Mouse (Mus musculus) thymus, postnatal 10 days (tissue): ENCODE results near the gene Elavl3.
A peak's percentile ranks its signal among the peaks of the same experiment; 100 is the strongest.
"Not testable (repeated sequence)": the region's sequence is repeated elsewhere in the genome, so short reads cannot be mapped to it uniquely, and the experiment has no call there.

ENCODE experiments used
- DNase-seq, 2 experiments: peaks; one replicate each; pipeline ENCODE4 v3.0.0; 2021; ENCODE audit warnings: low spot score in 2 of 2

Gene Elavl3

DNA sequence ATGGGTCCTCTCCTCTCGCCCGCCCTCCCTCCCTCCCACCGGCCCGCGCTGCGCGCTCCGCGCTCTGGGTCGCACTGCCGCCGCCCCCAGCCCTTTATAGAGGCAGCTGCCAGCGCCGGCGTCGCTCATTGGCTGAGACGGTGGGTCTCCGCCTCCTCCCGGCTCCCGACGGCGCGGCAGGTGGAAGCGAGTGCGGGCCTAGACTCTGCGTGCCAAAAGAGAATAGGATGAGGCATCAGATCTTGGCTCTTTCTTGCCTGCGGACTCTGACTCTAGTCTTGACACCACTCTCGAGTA, at the start of gene Elavl3:
TSS of gene Elavl3 (minus strand) at position 66 of the 297 bp plus-strand sequence.
- peak; percentile 35 to 47 for DNase-seq

DNA sequence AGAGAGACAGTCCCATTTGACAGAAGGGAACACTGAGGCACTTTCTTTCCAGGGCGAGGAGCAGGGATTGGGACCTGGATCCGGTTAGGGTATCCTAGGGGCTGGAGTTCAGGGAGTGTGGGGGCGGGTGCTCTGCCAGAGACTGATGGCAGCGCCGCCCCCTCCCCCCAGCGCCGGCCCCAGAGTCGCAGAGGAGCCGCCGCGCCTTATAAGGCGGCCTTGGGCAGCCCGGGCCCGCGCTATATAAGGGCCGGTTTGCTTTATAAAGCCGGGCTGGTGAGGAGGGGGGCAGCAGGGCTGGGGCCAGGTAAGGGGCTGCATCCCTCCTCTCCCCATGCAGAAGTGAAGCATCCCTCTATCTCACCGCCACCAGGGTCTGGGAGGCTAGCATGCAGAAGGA, 48.1 kb upstream of the Elavl3 start:
- no peak for DNase-seq

DNA sequence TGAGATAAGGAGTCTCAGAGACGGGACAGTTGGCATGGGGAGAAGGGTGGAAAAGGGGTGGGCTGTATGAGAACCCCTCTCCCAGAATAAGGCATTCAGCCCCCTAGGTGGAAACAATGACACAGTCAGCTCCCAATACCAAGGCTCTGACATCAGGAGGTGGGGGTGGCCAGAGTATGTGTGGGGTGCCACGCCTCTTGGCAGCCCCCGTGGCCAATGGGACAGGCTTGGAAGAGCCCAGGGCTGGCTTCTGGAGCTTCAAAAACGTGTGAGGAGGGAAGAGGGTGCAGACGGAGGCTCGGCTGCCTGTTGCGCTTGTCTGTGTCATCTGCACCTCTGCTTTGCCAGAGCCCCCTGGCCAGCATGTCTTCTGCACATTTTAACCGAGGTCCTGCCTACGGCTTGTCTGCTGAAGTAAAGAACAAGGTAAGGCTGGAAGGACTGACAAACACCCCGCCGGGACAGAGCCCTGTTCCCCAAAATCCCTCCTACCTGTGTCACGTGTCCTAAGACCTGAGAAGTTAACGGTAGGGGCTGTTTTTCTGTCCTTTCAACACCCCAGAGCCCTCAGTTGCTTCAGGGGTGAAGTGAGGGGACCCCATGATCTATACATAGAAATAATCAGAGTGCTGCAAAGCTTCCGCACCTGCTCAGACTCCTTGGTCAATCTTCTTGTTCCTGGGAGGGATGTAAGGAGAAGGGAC, 47.3 kb upstream of the Elavl3 start, which contains the start of gene Cnn1:
TSS of gene Cnn1 (plus strand) at position 224 of the 704 bp plus-strand sequence.
- no peak for DNase-seq

DNA sequence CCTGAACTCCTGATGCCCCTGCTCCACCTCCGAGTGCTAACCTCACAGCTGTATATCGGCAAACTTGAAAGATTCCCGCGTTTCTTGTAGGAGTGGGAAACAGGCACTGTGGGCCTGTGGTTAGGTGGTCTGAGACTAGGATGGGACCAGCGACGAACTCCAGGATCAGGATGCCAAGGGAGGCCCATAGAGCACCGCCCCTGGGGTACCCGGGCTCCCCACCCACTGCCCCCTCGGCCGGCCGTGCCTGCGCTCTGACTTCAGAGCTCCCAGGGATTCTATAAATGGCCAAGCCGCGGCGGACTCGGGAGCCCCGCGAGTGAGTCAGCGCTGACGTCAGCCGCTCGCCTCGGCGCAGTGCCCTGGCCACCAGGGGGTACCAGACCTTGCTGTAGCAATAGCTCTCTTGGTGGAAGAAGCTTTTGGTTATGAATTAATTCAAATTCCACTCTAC, 44.1 kb upstream of the Elavl3 start:
- peak; percentile 65 to 80 for DNase-seq

DNA sequence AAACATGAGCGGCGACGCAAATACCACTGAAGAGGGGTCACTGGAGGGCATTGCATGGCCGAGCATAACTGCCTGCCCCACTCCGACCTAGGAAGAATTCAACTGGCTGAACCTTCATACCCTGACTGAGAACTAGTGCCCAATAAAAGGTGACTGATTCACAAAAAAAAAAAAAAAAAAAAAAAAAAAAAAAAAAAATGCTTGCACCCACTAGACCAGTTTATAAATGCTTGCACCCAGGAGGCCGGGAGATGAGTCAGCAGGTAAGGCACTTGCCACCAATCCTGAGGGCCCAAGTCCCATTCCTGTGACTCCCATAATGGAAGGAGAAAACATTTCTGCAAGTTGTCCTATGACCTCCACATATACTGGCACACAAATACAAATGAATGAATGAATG, 40.9 kb upstream of the Elavl3 start:
- no peak for DNase-seq

DNA sequence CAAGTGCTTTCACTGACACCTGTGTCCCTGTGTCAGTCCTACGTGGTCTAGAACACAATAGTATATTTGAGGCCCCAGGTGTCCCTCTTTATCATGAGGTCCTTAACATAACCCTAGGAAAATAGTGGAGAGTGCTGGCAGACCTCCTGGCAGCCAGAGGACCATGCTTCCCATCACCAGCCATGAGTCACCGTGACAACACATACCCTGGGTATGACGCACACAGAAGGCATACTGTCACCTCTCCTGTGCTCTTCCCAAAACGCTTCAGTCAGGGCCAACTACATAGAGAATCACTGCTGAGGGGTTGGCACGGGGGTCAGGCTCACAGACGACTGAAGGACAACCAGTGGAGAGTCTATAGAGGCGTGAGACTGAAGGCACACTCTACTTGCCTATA, 38.2 kb upstream of the Elavl3 start:
- DNase-seq: no peak

DNA sequence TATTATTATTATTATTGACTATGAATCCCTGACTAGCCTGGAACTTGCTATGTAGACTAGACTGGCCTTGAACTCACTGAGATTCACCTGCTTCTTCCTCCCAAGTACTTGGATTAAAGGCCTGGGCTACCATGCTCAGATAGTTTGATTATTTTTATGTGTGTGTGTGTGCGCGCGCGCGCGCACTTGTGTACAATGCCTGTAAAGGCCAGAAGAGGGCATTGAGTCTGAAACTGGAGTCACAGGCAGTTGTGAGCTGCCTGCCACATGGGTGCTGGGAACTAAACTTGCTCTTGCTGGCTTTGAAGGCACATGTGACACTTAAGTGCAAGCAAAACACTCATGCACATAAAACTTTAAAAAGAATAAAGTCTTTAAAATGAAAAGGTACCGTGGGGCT, 37.5 kb upstream of the Elavl3 start:
- no peak for DNase-seq

DNA sequence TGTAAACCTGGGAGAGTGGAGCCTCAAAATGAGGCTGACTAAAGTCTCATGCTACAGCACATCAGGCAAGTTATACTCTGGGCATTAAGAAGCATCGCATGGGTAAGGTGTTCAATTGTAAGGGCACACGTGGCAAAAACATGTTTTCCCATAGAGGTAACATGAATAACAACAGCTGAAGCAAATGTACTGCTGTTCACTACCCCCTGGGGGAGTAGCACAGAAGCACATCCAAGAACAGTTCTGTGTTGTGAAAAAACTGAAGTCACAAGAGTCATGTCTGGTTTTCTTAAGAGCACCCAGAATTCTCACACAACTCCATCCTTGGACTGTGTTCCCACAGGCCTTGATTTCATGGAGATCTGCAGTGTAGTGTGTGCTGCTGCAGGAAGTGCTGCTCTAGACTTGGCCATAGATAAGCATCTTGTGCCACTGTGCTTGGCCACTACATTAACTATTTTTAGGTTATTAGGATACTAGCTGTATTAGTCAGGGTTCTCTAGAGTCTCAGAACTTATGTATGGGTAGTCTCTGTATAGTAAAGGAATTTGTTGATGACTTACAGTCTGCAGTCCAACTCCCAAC, 35.3 kb upstream of the Elavl3 start:
- no peak for DNase-seq

DNA sequence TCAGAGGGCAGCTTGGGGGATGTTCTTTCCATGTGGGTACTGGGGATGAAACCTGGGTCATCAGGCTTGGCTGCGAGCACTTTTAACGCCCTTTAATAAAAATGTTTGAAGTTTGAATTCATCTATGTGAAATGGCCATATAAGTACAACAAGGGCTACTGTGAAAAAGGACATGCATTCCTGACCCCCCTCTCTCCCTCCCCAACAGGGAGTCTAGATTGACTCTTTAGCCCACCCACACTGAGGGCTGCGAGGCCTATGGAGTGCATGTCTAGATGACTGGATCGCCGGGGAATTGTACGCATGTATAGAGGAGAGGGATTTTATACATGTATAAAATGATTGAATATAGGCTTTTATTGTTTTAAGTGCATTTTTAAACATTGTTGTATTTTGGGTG, 34.2 kb upstream of the Elavl3 start:
- DNase-seq: no peak

DNA sequence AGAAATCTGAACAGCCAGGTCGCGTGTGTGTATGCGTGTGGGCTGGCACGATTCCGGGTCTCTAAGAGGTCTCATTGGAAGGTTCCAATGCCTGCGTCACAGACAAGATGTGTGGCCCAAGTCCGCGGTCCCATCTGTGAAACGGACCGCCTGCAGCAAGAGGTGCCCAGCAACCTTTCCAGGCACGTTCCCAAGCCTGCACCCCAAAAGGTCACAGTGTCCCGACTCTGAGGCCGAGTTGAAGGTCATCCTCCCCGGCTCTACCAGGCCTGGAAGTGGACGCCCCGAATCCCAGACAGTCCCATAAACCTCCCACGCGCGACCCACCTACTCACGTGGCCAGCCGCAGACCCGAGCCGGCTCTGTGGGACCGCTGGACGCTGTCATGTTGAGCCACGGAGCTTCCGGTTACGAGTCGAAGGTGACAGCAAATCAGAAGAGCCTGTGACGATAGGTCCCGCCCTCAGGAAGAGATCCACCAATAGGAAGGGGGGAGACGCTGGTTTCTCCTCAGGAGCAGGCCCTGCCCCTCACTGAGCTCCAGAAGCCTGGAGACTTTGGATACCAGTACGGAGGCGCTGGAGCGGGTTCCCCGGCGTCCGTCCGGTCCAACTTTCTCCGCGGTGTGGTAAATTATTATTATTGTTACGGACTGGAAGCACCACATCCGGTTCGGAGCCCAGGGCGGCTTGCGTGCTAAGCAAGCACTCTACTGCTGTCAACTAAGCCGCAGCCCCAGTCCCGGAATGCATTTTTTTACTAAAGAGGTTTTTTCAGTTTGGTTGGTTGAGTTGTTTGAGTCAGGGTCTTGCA, 33.4 kb upstream of the Elavl3 start, which contains the start of gene Ecsit:
TSS of gene Ecsit (minus strand) at position 417 of the 813 bp plus-strand sequence.
- DNase-seq: peak; percentile 85 to 90

DNA sequence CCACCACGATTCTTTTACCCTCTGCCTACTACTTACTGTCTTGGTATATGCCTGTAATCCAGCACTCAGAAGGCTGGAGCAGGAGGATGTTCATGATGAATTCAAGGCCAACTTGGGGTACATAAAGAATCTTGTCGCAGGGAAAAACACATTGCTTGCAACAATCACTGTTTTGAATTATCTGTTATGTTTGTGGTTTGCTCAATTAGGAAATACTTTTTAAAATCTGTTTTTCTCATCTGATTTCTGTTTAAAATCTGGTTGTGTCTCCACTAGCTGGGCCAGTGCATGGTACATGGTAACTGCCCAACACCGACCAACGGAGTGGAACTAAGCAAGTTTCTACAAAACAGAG, 32.8 kb upstream of the Elavl3 start:
- DNase-seq: no peak

DNA sequence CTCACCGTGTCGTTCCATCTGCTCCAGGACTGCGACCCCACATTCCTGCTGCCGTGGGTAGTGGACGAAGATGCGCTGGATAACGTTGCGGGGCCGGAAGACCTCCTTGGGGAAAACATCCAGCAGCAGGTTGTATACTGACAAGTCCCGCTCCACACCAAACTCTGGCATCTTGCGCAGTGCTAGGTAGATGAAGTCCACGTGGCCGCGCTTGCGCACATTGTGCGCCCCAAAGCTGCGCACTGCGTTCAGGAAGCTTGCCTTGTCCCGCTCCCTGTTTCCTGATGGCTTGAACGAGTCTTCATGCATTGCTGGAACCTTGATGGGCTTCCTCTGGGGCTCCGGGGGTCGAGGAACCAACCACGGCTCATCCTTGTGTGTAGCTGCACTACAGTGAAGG, 24.4 kb upstream of the Elavl3 start:
- DNase-seq: no peak

DNA sequence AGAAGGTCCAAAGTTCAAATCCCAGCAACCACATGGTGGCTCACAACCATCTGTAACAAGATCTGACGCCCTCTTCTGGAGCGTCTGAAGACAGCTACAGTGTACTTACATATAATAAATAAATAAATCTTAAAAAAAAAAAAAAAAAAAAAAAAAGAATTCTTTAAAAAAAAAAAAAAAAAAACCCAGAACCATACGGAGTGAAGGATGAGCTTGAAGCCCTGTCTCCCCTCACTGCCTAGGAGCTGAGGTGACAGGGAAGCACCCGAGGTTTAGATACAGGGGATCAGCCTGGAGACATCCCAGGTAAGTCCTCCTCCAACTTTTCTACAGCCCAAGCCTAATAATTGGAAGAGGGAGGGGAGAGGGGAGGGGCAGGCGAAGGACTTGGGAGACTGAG, 24.0 kb upstream of the Elavl3 start:
- DNase-seq: not testable (repeated sequence)

DNA sequence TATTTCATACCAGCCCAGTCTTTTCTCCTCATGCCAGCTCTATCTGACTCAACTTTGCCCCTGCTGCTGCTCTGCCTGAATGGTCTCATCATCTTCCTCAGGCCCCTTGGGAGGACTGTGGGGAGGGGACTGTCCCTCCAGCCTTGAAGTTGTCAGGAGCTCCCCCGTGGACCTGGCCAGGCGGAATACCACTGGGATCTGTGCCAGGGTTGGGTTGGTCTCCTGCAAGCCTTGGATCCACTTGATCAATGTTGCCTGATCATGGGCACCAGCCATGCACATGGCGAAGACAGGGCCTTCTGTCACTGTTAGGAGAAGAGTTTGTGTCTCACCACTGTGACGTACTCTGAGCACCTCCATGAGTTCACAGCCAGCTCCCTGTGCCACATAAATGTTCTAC, 20.5 kb upstream of the Elavl3 start:
- no peak for DNase-seq

DNA sequence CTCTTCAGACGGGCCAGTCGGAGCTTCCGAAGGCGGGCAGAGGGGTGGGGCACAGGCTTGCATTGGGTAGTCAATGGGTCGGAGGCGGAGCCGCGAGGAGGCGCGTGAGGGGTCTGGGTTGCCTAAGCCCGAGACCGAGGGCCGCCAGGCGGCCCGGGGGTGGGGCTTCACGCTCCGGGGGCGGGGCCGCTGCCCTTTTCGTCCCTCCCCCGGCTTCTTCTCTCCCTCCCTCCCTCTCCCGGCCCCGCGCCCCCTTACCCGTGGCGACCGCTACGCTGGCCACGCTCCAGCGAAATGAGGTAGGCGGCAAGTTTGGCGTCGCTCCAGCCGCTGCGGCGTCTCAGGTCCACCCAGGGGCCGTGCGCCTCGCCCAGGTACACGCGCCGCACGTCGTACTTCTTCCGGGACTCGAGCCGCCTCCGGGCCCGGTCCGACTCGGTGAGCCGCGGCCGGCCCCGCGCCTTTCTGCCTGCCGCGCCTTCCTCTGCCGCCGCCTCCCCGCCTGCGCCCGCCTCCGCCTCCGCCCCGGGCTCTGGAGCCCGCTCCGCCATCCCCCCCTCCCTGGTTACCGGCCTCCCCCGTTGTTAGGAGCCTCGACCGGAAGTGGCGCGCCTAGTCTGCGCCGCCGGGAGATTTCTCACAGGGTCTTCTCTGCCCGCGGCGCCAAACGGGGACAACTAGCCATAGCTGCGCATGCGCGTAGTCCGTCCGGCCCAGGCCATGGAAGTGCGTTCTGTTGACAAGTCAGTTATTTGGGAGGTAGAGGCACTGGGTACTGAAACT, 19.2 kb upstream of the Elavl3 start, which contains the start of the genes Gm49318 and Zfp653:
TSS of gene Gm49318 (minus strand) at position 469 of the 783 bp plus-strand sequence.
TSS of gene Zfp653 (minus strand) at position 586 of the 783 bp plus-strand sequence.
- peak; percentile 93 to 95 for DNase-seq

DNA sequence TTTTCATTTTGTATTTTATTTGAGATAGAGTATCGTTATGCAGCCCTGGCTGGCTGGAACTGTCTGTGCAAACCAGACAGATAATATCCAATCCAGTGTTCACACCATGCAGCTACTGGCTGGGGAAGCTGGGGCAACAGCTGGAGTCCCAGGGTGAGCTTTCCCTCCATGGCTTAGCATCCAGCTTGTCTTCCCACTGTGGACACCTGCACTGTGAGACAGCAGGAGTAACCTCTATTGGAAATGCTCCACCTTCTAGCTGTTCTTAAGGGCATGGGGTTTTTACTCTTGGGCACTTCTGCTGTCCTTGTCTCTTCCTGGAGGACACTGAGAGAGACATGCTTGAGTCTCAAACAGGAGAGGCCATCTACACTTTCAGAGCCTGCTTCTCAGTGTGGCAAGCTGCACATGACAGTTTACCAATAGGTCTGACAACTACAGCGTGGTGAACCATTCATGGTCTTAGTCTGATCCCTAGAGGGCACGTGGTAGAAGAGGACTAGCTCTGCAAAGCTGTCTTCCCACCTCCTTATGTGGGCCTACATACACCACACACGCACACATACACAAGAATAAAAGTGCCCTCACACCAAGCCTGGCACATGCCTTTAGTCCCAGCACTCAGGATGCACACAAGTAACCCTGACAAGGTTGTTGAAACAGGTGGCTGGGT, 18.2 kb upstream of the Elavl3 start:
- no peak for DNase-seq

DNA sequence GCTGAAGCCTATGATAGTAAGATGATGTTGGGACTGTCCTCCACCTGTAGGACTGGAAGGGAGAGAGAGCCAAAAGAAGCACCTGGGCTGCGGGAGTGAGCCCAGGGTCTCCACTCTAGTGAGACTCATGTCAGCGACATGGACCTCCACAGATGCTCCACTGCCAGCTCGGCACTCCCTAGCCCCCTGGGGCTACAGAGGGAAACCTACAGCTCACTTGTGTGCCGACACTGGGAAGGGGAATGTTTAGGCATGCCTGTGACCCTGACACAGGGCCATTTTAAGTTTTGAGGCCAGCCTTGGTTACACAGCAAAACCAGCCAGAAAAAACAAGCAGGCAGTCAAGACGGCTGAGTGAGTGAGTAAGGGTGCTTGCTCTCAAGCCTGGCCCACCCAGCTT, 15.4 kb upstream of the Elavl3 start:
- DNase-seq: no peak

DNA sequence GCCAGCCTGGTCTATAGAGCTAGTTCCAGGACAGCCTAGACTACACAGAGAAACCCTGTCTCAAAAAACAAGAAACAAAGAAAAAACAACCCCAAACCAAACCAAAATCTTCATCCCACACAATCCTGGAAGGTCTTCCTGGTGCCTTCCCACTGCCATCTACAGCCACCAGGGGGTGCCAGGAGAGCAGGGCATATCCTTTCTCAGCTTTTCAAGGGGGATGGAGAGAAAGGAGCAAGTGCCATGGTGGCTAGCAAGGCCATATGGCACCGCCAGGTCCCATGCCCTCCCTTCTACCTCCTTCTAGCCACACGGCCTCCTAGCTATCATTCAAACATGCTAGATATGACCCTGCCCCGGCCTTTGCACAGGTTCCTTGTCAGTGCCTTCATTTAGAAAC, 14.6 kb upstream of the Elavl3 start:
- DNase-seq: peak; percentile 35 to 63

DNA sequence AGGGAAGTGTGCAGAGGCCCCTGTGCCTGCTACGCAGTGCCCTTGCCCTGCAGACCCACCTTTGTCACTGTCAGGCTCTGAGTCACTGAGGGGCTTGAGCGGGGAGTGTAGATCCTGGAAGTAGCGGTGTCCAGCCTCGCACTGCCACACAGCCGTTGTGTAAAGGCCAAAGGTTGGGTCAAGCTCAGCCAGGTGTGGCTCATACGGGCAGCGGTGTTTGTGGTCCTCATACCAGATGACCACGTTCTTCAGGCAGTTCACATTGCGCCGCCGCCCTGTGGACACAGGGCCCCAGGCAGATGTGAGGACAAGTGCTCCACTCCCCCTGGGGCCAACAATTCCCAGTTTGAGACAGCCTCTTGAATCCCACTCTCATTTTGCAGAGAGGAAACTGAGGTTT, 13.8 kb upstream of the Elavl3 start:
- DNase-seq: no peak

DNA sequence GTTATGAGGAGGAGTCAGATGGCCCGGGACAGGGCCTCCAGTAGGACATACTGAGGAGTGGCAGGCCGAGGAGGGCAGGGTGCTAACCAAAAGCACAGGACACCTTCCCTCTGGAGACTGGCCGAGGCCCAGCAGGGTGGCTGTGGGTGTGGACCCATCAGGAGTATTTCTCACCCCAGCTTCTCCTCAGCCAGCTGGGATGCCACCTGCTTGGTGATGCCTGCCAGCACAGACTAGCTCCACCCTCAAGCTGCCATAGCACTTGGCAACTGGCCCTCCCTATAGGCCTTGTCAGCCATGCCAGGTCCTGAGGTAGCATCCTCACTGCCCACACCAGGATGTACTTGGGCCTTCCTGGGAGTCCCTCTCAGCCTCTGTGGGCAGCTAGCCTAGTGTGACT, 12.5 kb upstream of the Elavl3 start:
- no peak for DNase-seq

DNA sequence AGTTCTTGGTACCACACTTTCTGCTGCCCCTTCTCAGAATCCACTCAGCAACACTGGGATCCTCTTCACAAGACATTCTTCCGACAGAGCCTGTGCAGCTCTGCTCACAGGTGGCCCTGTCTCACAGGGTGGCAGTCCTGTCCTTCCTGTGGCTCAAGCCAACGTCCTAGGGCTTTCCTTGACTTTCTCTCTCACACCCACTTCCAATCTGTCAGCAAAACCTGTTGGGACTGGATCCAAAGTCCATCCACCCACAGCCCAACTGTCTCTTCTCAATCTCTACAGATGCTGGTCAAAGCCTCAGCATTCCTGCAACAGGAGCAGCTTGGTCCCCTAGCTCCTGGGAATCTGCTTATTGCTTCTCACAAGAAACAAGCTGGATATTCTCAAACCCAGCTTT, 9.5 kb upstream of the Elavl3 start:
- no peak for DNase-seq
